Mouse (Mus musculus): ENCODE data around the gene Ch25h. TPM values are rescaled to one million over a fixed set of nuclear protein-coding genes. Genes with fewer than 3 reads are reported as not detected.

Gene Ch25h
- polyA plus RNA-seq, 1 experiment from 2014 or later = 0.72 TPM

GRCm38 (mm10) chr19:34448851-34449250, 26.1 kb downstream of the Ch25h start:
- no peak overlapping the region for H3K4me2 ChIP-seq (ENCODE audit: low read length)
- 88% methylated on average over 1 of the region's 1 CpGs for WGBS
- H3K9me3 ChIP-seq (replicated peaks; ENCODE audit: control insufficient read depth, low read length, poor library complexity, severe bottlenecking) = no peaks in the 10 kb centered on the region
- no peaks in the 10 kb centered on the region for H3K4me1 ChIP-seq (ENCODE audit: control insufficient read depth, insufficient read depth, low read length)
- H3K36me3 ChIP-seq (ENCODE audit: control insufficient read depth, insufficient read depth, low read length) = no peaks in the 10 kb centered on the region
- H3K4me3 ChIP-seq (ENCODE audit: low read depth, low read length) = no peak overlapping the region
- no peaks in the 10 kb centered on the region for H3K27me3 ChIP-seq (ENCODE audit: control insufficient read depth, insufficient read depth, low read depth, low read length)
- H3K9ac ChIP-seq (ENCODE audit: low read depth, low read length) = no peak overlapping the region
- H3K27ac ChIP-seq (ENCODE audit: low read length) = no peak overlapping the region
- no peak for ATAC-seq

GRCm38 (mm10) chr19:34445410-34446012, 29.5 kb downstream of the Ch25h start:
- H3K9ac ChIP-seq (ENCODE audit: low read depth, low read length) = no peak overlapping the region
- H3K9me3 ChIP-seq (replicated peaks; ENCODE audit: control insufficient read depth, low read length, poor library complexity, severe bottlenecking) = no peaks in the 10 kb centered on the region
- H3K36me3 ChIP-seq (ENCODE audit: control insufficient read depth, insufficient read depth, low read length) = no peaks in the 10 kb centered on the region
- H3K4me1 ChIP-seq (ENCODE audit: control insufficient read depth, insufficient read depth, low read length) = no peaks in the 10 kb centered on the region
- H3K27me3 ChIP-seq (ENCODE audit: control insufficient read depth, insufficient read depth, low read depth, low read length) = no peaks in the 10 kb centered on the region
- H3K4me3 ChIP-seq (ENCODE audit: low read depth, low read length) = no peak overlapping the region
- H3K4me2 ChIP-seq (ENCODE audit: low read length) = no peak overlapping the region
- H3K27ac ChIP-seq (ENCODE audit: low read length) = no peak overlapping the region
- no peak for ATAC-seq
- WGBS = 72% methylated on average over 4 of the region's 4 CpGs

- no peak for ATAC-seq
- H3K27me3 ChIP-seq (ENCODE audit: control insufficient read depth, insufficient read depth, low read depth, low read length) = no peaks in the 10 kb centered on the region
- no peak overlapping the region for H3K27ac ChIP-seq (ENCODE audit: low read length)
- no peaks in the 10 kb centered on the region for H3K9me3 ChIP-seq (replicated peaks; ENCODE audit: control insufficient read depth, low read length, poor library complexity, severe bottlenecking)
- 88% methylated on average over 3 of the region's 3 CpGs for WGBS
- no peak overlapping the region for H3K9ac ChIP-seq (ENCODE audit: low read depth, low read length)
- H3K4me2 ChIP-seq (ENCODE audit: low read length) = no peak overlapping the region
- no peak overlapping the region for H3K4me3 ChIP-seq (ENCODE audit: low read depth, low read length)
- no peaks in the 10 kb centered on the region for H3K4me1 ChIP-seq (ENCODE audit: control insufficient read depth, insufficient read depth, low read length)
- H3K36me3 ChIP-seq (ENCODE audit: control insufficient read depth, insufficient read depth, low read length) = no peaks in the 10 kb centered on the region
Measured at GRCm38 (mm10) chr19:34444785-34445184, 30.2 kb downstream of the Ch25h start.

GRCm38 (mm10) chr19:34441979-34442378, 33.0 kb downstream of the Ch25h start:
- Histone ChIP-seq H3K4me1 (ENCODE audit: control insufficient read depth, insufficient read depth, low read length) (no peaks in the 10 kb centered on the region), H3K4me3 (ENCODE audit: low read depth, low read length) (no peak overlapping the region), H3K4me2 (ENCODE audit: low read length) (no peak overlapping the region), H3K27me3 (ENCODE audit: control insufficient read depth, insufficient read depth, low read depth, low read length) (no peaks in the 10 kb centered on the region), H3K27ac (ENCODE audit: low read length) (no peak overlapping the region), H3K9me3 (replicated peaks; ENCODE audit: control insufficient read depth, low read length, poor library complexity, severe bottlenecking) (no peaks in the 10 kb centered on the region), H3K9ac (ENCODE audit: low read depth, low read length) (no peak overlapping the region), H3K36me3 (ENCODE audit: control insufficient read depth, insufficient read depth, low read length) (no peaks in the 10 kb centered on the region)
- no peak for ATAC-seq
- 89% methylated on average over 2 of the region's 2 CpGs for WGBS

GRCm38 (mm10) chr19:34435197-34435611, 39.8 kb downstream of the Ch25h start:
- WGBS = 63% methylated on average over 5 of the region's 5 CpGs
- no peaks in the 10 kb centered on the region for H3K36me3 ChIP-seq (ENCODE audit: control insufficient read depth, insufficient read depth, low read length)
- no peaks in the 10 kb centered on the region for H3K27me3 ChIP-seq (ENCODE audit: control insufficient read depth, insufficient read depth, low read depth, low read length)
- H3K4me1 ChIP-seq (ENCODE audit: control insufficient read depth, insufficient read depth, low read length) = no peaks in the 10 kb centered on the region
- no peak for ATAC-seq
- no peaks in the 10 kb centered on the region for H3K9me3 ChIP-seq (replicated peaks; ENCODE audit: control insufficient read depth, low read length, poor library complexity, severe bottlenecking)
- no peak overlapping the region for H3K4me3 ChIP-seq (ENCODE audit: low read depth, low read length)
- H3K4me2 ChIP-seq (ENCODE audit: low read length) = no peak overlapping the region
- no peak overlapping the region for H3K9ac ChIP-seq (ENCODE audit: low read depth, low read length)
- no peak overlapping the region for H3K27ac ChIP-seq (ENCODE audit: low read length)

- H3K4me1 ChIP-seq (ENCODE audit: control insufficient read depth, insufficient read depth, low read length) = no peaks in the 10 kb centered on the region
- H3K27me3 ChIP-seq (ENCODE audit: control insufficient read depth, insufficient read depth, low read depth, low read length) = no peaks in the 10 kb centered on the region
- no peaks in the 10 kb centered on the region for H3K9me3 ChIP-seq (replicated peaks; ENCODE audit: control insufficient read depth, low read length, poor library complexity, severe bottlenecking)
- H3K4me3 ChIP-seq (ENCODE audit: low read depth, low read length) = no peak overlapping the region
- ATAC-seq = no peak
- H3K27ac ChIP-seq (ENCODE audit: low read length) = no peak overlapping the region
- 82% methylated on average over 3 of the region's 3 CpGs for WGBS
- H3K36me3 ChIP-seq (ENCODE audit: control insufficient read depth, insufficient read depth, low read length) = no peaks in the 10 kb centered on the region
- no peak overlapping the region for H3K4me2 ChIP-seq (ENCODE audit: low read length)
- no peak overlapping the region for H3K9ac ChIP-seq (ENCODE audit: low read depth, low read length)
Measured at GRCm38 (mm10) chr19:34431314-34431713, 43.6 kb downstream of the Ch25h start.

- Histone ChIP-seq H3K36me3 (ENCODE audit: control insufficient read depth, insufficient read depth, low read length) (no peaks in the 10 kb centered on the region), H3K4me3 (ENCODE audit: low read depth, low read length) (no peak overlapping the region), H3K4me1 (ENCODE audit: control insufficient read depth, insufficient read depth, low read length) (no peaks in the 10 kb centered on the region), H3K9me3 (replicated peaks; ENCODE audit: control insufficient read depth, low read length, poor library complexity, severe bottlenecking) (no peaks in the 10 kb centered on the region), H3K27ac (ENCODE audit: low read length) (no peak overlapping the region), H3K9ac (ENCODE audit: low read depth, low read length) (no peak overlapping the region), H3K4me2 (ENCODE audit: low read length) (no peak overlapping the region), H3K27me3 (ENCODE audit: control insufficient read depth, insufficient read depth, low read depth, low read length) (no peaks in the 10 kb centered on the region)
- no peak for ATAC-seq
- WGBS = 92% methylated on average over 4 of the region's 4 CpGs
Measured at GRCm38 (mm10) chr19:34423783-34424335, 51.1 kb downstream of the Ch25h start.

Other genes with a start within 250 kb of the Ch25h start
- gene Acta2, start 219.6 kb downstream of the Ch25h start, polyA plus RNA-seq (2015; fragmentation: Nextera tagmentation; extraction: Ambion mirVana) = 11.9 and 12.5 TPM in 2 replicates
- 0.60 and 1.5 TPM in 2 replicates for gene Fas, start 184.5 kb downstream of the Ch25h start, polyA plus RNA-seq (2015; fragmentation: Nextera tagmentation; extraction: Ambion mirVana)
- 24.9 and 27.2 TPM in 2 replicates for gene Lipa, start 52.3 kb upstream of the Ch25h start, polyA plus RNA-seq (2015; fragmentation: Nextera tagmentation; extraction: Ambion mirVana)
- 8.3 and 9.9 TPM in 2 replicates for gene Ifit2, start 75.5 kb upstream of the Ch25h start, polyA plus RNA-seq (2015; fragmentation: Nextera tagmentation; extraction: Ambion mirVana)
- gene Ifit3, start 108.4 kb upstream of the Ch25h start, polyA plus RNA-seq (2015; fragmentation: Nextera tagmentation; extraction: Ambion mirVana) = 1.0 and 1.8 TPM in 2 replicates
- 1.1 and 2.4 TPM in 2 replicates for gene Ifit1bl1, start 126.8 kb upstream of the Ch25h start, polyA plus RNA-seq (2015; fragmentation: Nextera tagmentation; extraction: Ambion mirVana)
- gene Ifit3b, start 132.8 kb upstream of the Ch25h start, polyA plus RNA-seq (2015; fragmentation: Nextera tagmentation; extraction: Ambion mirVana) = 0.14 and 0.20 TPM in 2 replicates
- gene Ifit1bl2, start 165.6 kb upstream of the Ch25h start, polyA plus RNA-seq (2015; fragmentation: Nextera tagmentation; extraction: Ambion mirVana) = 0.46 and 0.51 TPM in 2 replicates
- 0.29 and 0.35 TPM in 2 replicates for gene Ifit1, start 165.7 kb upstream of the Ch25h start, polyA plus RNA-seq (2015; fragmentation: Nextera tagmentation; extraction: Ambion mirVana)